Mouse (Mus musculus) heart, embryonic 11.5 days (tissue): ENCODE results near the gene 1110051M20Rik. TPM values are rescaled to one million over a fixed set of nuclear protein-coding genes. Genes with fewer than 3 reads are reported as not detected.

Experiments used
- ATAC-seq: fragments of 200-750 bp; cut with Nextera tagmentation; replicated peaks from 2 replicates; pipeline ENCODE4 v1.8.0; 2017; ENCODE audit warnings: moderate library complexity; ENCODE audit not compliant: insufficient number of reproducible peaks, low FRiP score, low TSS enrichment
- H3K27ac ChIP-seq: fragments of 300-500 bp; sonication (generic); 2 replicates; pipeline ENCODE4 v1.5.1; 2014; ENCODE audit warnings: mild to moderate bottlenecking, low read depth, low read length
- H3K27me3 ChIP-seq: fragments of 300-500 bp; sonication (generic); 2 replicates; pipeline ENCODE4 v1.6.1; 2014; ENCODE audit warnings: mild to moderate bottlenecking, low read length, mixed read lengths; ENCODE audit not compliant: control insufficient read depth, insufficient read depth
- H3K36me3 ChIP-seq: fragments of 300-500 bp; sonication (generic); 2 replicates; pipeline ENCODE4 v1.6.1; 2014; ENCODE audit warnings: mild to moderate bottlenecking, low read length, moderate library complexity, mixed read lengths; ENCODE audit not compliant: control insufficient read depth, insufficient read depth
- H3K4me1 ChIP-seq: fragments of 300-500 bp; sonication (generic); 2 replicates; pipeline ENCODE4 v1.6.1; 2014; ENCODE audit warnings: low read length; ENCODE audit not compliant: control insufficient read depth, insufficient read depth
- H3K4me2 ChIP-seq: fragments of 300-500 bp; sonication (generic); 2 replicates; pipeline ENCODE4 v1.6.1; 2014; ENCODE audit warnings: mild to moderate bottlenecking, moderate library complexity
- H3K4me3 ChIP-seq: fragments of 300-500 bp; sonication (generic); 2 replicates; pipeline ENCODE4 v1.5.1; 2014; ENCODE audit warnings: low read depth, low read length
- H3K9ac ChIP-seq: fragments of 300-500 bp; sonication (generic); 2 replicates; pipeline ENCODE4 v1.6.1; 2014; ENCODE audit warnings: mild to moderate bottlenecking, low read depth, low read length, moderate library complexity
- H3K9me3 ChIP-seq: fragments of 300-500 bp; sonication (generic); replicated peaks from 2 replicates; pipeline ENCODE4 v1.6.1; 2016; ENCODE audit warnings: low read length; ENCODE audit not compliant: control insufficient read depth
- WGBS: fragments of 180-500 bp; shearing (Covaris S2); extraction: QIAGEN DNeasy Blood & Tissue Kit; methylation state at CpG from one replicate; pipeline ENCODE4 v1.1.7; 2014; ENCODE audit not compliant: insufficient replicate concordance; 5-methylcytosine and 5-hydroxymethylcytosine counted together
- polyA plus RNA-seq: library from polyadenylated mRNA; unstranded; fragments of >200 nt; fragmentation: Nextera tagmentation; extraction: Ambion mirVana; gene quantifications from 2 replicates; pipeline ENCODE4 v1.2.1, GENCODE M21; 2014

Gene 1110051M20Rik
- polyA plus RNA-seq, 1 experiment from 2014 or later, result 43.9 TPM

DNA sequence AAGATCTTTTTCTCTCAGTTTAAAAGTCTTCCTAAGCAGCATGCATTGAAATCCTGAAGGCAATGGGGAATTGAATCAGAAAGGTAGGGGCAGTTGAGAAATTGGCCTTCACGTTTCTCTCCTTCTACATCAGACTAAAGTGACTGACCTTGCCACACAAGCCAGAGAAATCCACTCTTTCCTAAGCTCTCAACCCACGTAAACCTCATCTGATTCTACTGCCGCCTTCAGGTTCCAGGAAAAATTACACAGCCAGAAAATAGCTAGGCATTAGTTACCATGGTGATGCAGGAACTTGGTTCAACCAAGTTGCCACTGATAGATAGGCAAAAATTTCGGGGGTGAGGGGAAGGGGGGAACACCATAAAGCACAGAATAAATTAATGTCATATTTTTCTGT, 11.3 kb upstream of the 1110051M20Rik start:
- H3K4me1 ChIP-seq, result peaks cover 17% of the 10 kb centered on the region
- WGBS, result 6% methylated on average over 4 of the region's 4 CpGs
- H3K36me3 ChIP-seq, result no peaks in the 10 kb centered on the region
- no peak overlapping the region for H3K9ac ChIP-seq
- H3K27me3 ChIP-seq, result no peaks in the 10 kb centered on the region
- no peak overlapping the region for H3K4me2 ChIP-seq
- H3K27ac ChIP-seq, result no peak overlapping the region
- no peak for ATAC-seq
- H3K9me3 ChIP-seq, result no peaks in the 10 kb centered on the region
- H3K4me3 ChIP-seq, result no peak overlapping the region

- Histone ChIP-seq H3K4me1 (peaks cover 12% of the 10 kb centered on the region), H3K4me3 (no peak overlapping the region), H3K36me3 (no peaks in the 10 kb centered on the region), H3K4me2 (no peak overlapping the region), H3K27me3 (no peaks in the 10 kb centered on the region), H3K9ac (no peak overlapping the region), H3K27ac (no peak overlapping the region), H3K9me3 (no peaks in the 10 kb centered on the region)
- WGBS, result 83% methylated on average over 3 of the region's 3 CpGs
- no peak for ATAC-seq
Measured at GRCm38 (mm10) chr2:91454434-91454833, 9.9 kb upstream of the 1110051M20Rik start.

DNA sequence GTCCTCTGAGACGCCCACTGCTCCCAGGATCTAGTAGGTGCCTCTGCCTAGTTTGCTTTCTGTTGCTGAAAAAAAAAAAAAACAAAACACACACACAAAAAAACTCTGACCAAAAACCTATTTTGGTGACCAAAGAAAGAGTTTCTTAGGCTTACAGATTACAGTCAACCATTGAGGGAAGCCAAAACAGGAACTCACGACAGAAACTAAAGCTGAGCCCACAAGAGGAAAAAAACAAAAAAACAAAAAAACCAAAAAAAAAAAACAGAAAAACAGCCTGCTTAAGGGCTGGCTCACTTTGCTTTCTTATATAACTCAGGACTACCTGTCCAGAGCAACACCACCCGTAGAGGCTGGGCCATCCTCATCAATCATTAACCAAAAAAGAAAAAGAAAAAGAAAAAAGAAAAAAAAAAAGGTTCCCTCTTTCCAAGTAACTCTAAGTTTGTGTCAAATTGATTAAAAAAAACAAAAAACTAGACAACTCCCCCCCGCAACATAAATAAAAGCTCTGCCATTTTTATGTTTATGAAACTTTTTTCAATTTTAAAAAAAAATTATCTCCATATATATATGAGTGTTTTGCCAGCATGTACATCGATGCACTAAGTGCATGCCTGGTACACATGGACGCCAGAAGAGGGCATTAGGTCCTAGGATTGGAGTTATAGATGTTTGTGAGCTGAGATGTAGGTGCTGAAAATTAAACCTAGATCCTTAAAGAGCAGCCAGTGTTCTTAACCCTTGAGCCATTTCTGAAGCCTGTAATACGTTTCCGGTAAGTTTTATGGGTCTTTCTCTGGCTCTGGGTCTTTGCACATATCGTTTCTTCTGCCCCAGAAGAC, 8.9 kb upstream of the 1110051M20Rik start:
- no peaks in the 10 kb centered on the region for H3K9me3 ChIP-seq
- H3K27me3 ChIP-seq, result no peaks in the 10 kb centered on the region
- 75% methylated on average over 9 of the region's 9 CpGs for WGBS
- H3K27ac ChIP-seq, result no peak overlapping the region
- ATAC-seq, result no peak
- H3K4me3 ChIP-seq, result no peak overlapping the region
- H3K9ac ChIP-seq, result no peak overlapping the region
- no peak overlapping the region for H3K4me2 ChIP-seq
- H3K36me3 ChIP-seq, result no peaks in the 10 kb centered on the region
- peaks cover 12% of the 10 kb centered on the region for H3K4me1 ChIP-seq

DNA sequence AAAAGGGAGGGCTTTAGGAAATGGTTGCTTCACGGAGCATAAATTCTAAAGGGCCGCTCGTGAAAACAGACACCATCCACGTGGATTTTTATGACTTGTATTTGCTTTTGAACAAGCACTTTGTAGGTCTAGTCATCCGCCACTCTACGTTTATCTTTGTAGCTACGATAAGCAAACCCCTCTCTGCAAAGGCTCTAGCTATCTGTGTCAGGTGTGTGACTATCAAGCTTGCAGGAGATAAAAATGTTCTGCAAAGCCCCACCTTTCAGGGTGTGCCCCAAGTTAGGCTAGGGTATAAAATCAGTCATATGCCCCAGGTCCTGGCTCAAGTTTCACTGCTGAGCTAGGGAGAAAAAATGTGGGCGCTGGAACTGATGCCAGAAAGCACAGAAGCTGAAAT, 8.2 kb upstream of the 1110051M20Rik start:
- Histone ChIP-seq H3K4me1 (peaks cover 12% of the 10 kb centered on the region), H3K9me3 (no peaks in the 10 kb centered on the region), H3K9ac (no peak overlapping the region), H3K36me3 (no peaks in the 10 kb centered on the region), H3K4me2 (peak overlapping the region; percentile 29), H3K27me3 (no peaks in the 10 kb centered on the region), H3K27ac (no peak overlapping the region), H3K4me3 (no peak overlapping the region)
- no peak for ATAC-seq
- 37% methylated on average over 8 of the region's 8 CpGs for WGBS

GRCm38 (mm10) chr2:91450316-91450715, 5.8 kb upstream of the 1110051M20Rik start:
- Histone ChIP-seq H3K4me1 (peaks cover 7% of the 10 kb centered on the region; the same call in 1 of the 2 replicates), H3K27ac (no peak overlapping the region), H3K4me3 (no peak overlapping the region), H3K4me2 (no peak overlapping the region), H3K9me3 (no peaks in the 10 kb centered on the region), H3K9ac (no peak overlapping the region), H3K27me3 (no peaks in the 10 kb centered on the region), H3K36me3 (no peaks in the 10 kb centered on the region)
- 58% methylated on average over 9 of the region's 9 CpGs for WGBS
- ATAC-seq, result no peak

DNA sequence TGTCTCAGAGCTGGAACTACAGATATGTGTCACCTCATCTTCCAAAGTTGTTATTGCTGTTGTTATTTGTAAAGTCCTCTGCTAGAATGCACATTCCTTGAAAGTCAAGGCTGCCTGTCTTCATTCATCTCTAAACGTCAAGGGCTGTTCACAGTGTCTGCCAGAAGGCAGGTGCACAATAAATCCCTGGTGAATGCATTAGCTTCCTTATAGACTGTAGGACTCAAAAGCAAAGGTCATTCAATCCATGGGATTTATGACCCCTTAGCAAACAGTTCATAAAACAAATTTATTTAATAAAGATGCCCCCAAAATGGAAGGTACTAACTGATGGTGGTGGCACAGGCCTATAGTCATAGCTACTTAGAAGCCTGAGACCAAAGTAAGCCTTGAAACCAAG, 5.2 kb upstream of the 1110051M20Rik start:
- 56% methylated on average over 1 of the region's 1 CpGs for WGBS
- Histone ChIP-seq H3K4me1 (peaks cover 7% of the 10 kb centered on the region; the same call in 1 of the 2 replicates), H3K4me2 (no peak overlapping the region), H3K36me3 (no peaks in the 10 kb centered on the region), H3K27me3 (no peaks in the 10 kb centered on the region), H3K9me3 (no peaks in the 10 kb centered on the region), H3K4me3 (no peak overlapping the region), H3K9ac (no peak overlapping the region), H3K27ac (no peak overlapping the region)
- no peak for ATAC-seq

DNA sequence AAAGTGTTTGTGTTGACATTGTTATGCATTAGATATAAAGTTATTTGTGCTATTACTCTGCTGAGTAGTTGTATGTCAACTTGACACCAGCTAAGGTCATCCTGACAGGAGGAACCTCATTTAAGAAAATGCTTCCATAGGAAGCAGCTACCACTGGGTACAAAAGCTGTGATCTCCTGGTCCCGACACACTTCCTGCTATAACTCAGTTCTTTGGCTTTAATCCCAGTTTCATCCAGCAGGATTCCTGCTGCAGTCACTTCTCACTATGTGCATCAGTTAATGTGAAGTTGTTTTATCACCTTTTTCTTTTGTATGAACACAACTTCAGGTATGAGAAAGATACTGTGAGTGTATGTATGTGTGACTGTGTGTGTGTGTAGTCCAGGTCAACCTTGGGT, 2.3 kb downstream of the 1110051M20Rik start:
- Histone ChIP-seq H3K4me1 (0 out of 2 replicates have a peak, but pooled peaks cover 4% of the 10 kb centered on the region), H3K9ac (no peak overlapping the region), H3K4me3 (no peak overlapping the region), H3K4me2 (no peak overlapping the region), H3K27me3 (no peaks in the 10 kb centered on the region), H3K9me3 (no peaks in the 10 kb centered on the region), H3K36me3 (no peaks in the 10 kb centered on the region), H3K27ac (no peak overlapping the region)
- 64% methylated on average over 1 of the region's 1 CpGs for WGBS
- ATAC-seq, result no peak

DNA sequence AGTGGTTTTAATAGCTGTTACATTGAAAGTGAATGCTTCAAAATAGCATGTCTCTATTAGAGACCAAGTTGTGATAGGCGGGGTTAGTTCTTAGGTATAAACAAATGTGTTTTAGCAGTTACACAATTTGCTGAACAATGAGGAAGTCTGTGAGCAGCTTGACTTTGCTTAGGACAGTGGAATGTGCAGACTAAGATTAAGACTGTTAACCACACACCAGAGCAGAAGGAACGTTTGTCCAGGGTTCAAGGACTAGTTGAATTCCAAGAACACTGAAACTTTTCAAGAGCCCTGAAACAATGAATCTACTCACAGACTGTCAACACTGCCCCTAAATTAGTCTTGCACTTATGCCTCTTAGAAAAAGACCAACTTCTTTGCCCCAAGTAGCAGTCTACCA, 2.8 kb downstream of the 1110051M20Rik start:
- WGBS, result 54% methylated on average over 2 of the region's 2 CpGs
- no peak for ATAC-seq
- Histone ChIP-seq H3K4me1 (peaks cover 9% of the 10 kb centered on the region; the same call in 1 of the 2 replicates), H3K4me3 (no peak overlapping the region), H3K27ac (no peak overlapping the region), H3K4me2 (no peak overlapping the region), H3K27me3 (no peaks in the 10 kb centered on the region), H3K36me3 (no peaks in the 10 kb centered on the region), H3K9me3 (no peaks in the 10 kb centered on the region), H3K9ac (no peak overlapping the region)

DNA sequence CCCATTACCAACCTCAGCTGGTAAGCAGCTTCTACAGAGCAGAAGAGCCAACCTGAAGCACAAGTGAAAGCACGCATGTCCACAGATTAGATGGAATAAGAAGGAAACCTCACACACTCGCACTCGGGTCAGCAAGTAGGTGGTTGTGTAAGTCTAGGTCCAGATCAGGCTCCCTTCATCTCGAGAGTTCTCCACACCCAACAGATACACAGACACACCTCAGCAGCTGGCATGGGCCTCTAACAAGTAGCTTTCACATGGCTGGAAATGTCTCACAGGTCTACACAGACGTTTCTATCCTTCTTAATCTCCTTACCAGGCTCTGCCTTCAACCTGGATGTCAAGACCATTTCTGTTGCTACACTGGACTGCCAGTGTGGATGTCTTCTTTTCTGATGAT, 3.8 kb downstream of the 1110051M20Rik start:
- Histone ChIP-seq H3K4me2 (no peak overlapping the region), H3K4me1 (peaks cover 10% of the 10 kb centered on the region; the same call in 1 of the 2 replicates), H3K9me3 (no peaks in the 10 kb centered on the region), H3K36me3 (no peaks in the 10 kb centered on the region), H3K27me3 (no peaks in the 10 kb centered on the region), H3K9ac (no peak overlapping the region), H3K4me3 (no peak overlapping the region), H3K27ac (no peak overlapping the region)
- no peak for ATAC-seq
- WGBS, result 83% methylated on average over 5 of the region's 5 CpGs
